Mouse (Mus musculus): ENCODE results near the gene Cnbd2.

Gene Cnbd2

GRCm38 (mm10) chr2:156312297-156312897 is at the start of gene Cnbd2, which contains the start of gene Scand1:
TSS of gene Cnbd2 (plus strand) at chr2:156312299.
TSS of gene Scand1 (minus strand) at chr2:156312704.
- peak; percentile 28; the same call in 1 of the 2 replicates for TF ChIP-seq GATA4 (IDR thresholded peaks at IDR 0.05; ENCODE audit: insufficient replicate concordance, low read length)

GRCm38 (mm10) chr2:156263204-156263893 is 48.8 kb upstream of the Cnbd2 start:
- TF ChIP-seq GATA4 (IDR thresholded peaks at IDR 0.05; ENCODE audit: insufficient replicate concordance, low read length): no peak

- no peak for TF ChIP-seq GATA4 (IDR thresholded peaks at IDR 0.05; ENCODE audit: insufficient replicate concordance, low read length)
These were observed 44.5 kb upstream of the Cnbd2 start for GRCm38 (mm10) chr2:156267636-156268035.

GRCm38 (mm10) chr2:156272553-156272952 is 39.5 kb upstream of the Cnbd2 start:
- no peak for TF ChIP-seq GATA4 (IDR thresholded peaks at IDR 0.05; ENCODE audit: insufficient replicate concordance, low read length)

GRCm38 (mm10) chr2:156278226-156279017 is 33.7 kb upstream of the Cnbd2 start:
- no peak for TF ChIP-seq GATA4 (IDR thresholded peaks at IDR 0.05; ENCODE audit: insufficient replicate concordance, low read length)

GRCm38 (mm10) chr2:156281227-156281626 is 30.9 kb upstream of the Cnbd2 start:
- TF ChIP-seq GATA4 (IDR thresholded peaks at IDR 0.05; ENCODE audit: insufficient replicate concordance, low read length): no peak

GRCm38 (mm10) chr2:156285161-156285560 is 26.9 kb upstream of the Cnbd2 start:
- TF ChIP-seq GATA4 (IDR thresholded peaks at IDR 0.05; ENCODE audit: insufficient replicate concordance, low read length): no peak

GRCm38 (mm10) chr2:156286733-156287132 is 25.4 kb upstream of the Cnbd2 start:
- no peak for TF ChIP-seq GATA4 (IDR thresholded peaks at IDR 0.05; ENCODE audit: insufficient replicate concordance, low read length)

- no peak for TF ChIP-seq GATA4 (IDR thresholded peaks at IDR 0.05; ENCODE audit: insufficient replicate concordance, low read length)
These were observed 23.9 kb upstream of the Cnbd2 start for GRCm38 (mm10) chr2:156288222-156288621.

- TF ChIP-seq GATA4 (IDR thresholded peaks at IDR 0.05; ENCODE audit: insufficient replicate concordance, low read length): no peak
These were observed 22.4 kb upstream of the Cnbd2 start for GRCm38 (mm10) chr2:156289552-156290160.

GRCm38 (mm10) chr2:156291998-156292397 is 20.1 kb upstream of the Cnbd2 start:
- TF ChIP-seq GATA4 (IDR thresholded peaks at IDR 0.05; ENCODE audit: insufficient replicate concordance, low read length): no peak

GRCm38 (mm10) chr2:156295601-156296063 is 16.5 kb upstream of the Cnbd2 start:
- TF ChIP-seq GATA4 (IDR thresholded peaks at IDR 0.05; ENCODE audit: insufficient replicate concordance, low read length): no peak

- no peak for TF ChIP-seq GATA4 (IDR thresholded peaks at IDR 0.05; ENCODE audit: insufficient replicate concordance, low read length)
These were observed 15.9 kb upstream of the Cnbd2 start for GRCm38 (mm10) chr2:156296190-156296589.

- TF ChIP-seq GATA4 (IDR thresholded peaks at IDR 0.05; ENCODE audit: insufficient replicate concordance, low read length): no peak
These were observed 14.4 kb upstream of the Cnbd2 start for GRCm38 (mm10) chr2:156297653-156298052.

- TF ChIP-seq GATA4 (IDR thresholded peaks at IDR 0.05; ENCODE audit: insufficient replicate concordance, low read length): no peak
These were observed 13.6 kb upstream of the Cnbd2 start for GRCm38 (mm10) chr2:156298458-156298857.
